25 mouse cellular contexts compared by ENCODE assay signal in the genomic region with DNA sequence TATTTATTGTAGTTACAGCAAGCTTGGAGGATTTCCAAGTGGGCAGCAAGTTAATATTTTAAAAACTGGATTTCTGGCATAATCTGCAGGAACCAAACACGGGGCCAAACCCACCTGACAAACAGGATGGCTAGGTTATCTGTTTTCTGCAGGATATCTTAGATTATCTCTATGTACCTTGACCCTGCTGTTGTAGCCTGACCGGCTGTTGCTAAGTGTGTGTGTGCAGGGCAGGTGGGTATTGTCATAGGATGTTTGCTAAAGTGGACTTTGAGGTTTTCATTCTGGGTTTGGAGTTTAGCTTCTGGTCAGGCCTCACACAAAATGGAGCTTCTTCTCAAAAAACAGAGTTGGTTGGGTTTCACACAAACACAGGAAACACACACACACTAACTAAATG.
"Had no signal": no experiment of that assay in that cellular context is flagged by ENCODE, and none has a peak within 500 bp of the region (broad histone marks: within the 10 kb centered on the region; RNA-seq: fewer than 3 reads in every experiment).

No protein-coding gene starts in this region.

- H3K9me3 ChIP-seq: limb, embryonic 13.5 days; lung, embryonic 15.5 days; megakaryocyte, embryonic 14.5 days; midbrain, embryonic 10.5 days; midbrain, embryonic 13.5 days had no signal

- H3K27me3 ChIP-seq: limb, embryonic 13.5 days; lung, embryonic 15.5 days; megakaryocyte, embryonic 14.5 days; midbrain, embryonic 13.5 days had no signal

- H3K9ac ChIP-seq: limb, embryonic 13.5 days; lung, embryonic 15.5 days; midbrain, embryonic 13.5 days had no signal

- H3K4me2 ChIP-seq: limb, embryonic 13.5 days; lung, embryonic 15.5 days; midbrain, embryonic 13.5 days had no signal

- DNase-seq: kidney, adult 18-20 months; kidney, adult 9 months; kidney, postnatal 25 days; layer of hippocampus, adult 9-11 months; left cerebral cortex, postnatal 4 days; lung, adult 18-20 months; lung, postnatal 10 days; lung, postnatal 36 days; right cerebral cortex, postnatal 14 days; right cerebral cortex, postnatal 4 days; thymus, adult 2 months; thymus, postnatal 14 days had no signal

- H3K4me3 ChIP-seq: layer of hippocampus, adult 2 months; left cerebral cortex, adult 2 months; limb, embryonic 13.5 days; lung, embryonic 15.5 days; megakaryocyte, embryonic 14.5 days; midbrain, embryonic 10.5 days; midbrain, embryonic 13.5 days; myocyte had no signal

- H3K36me3 ChIP-seq: limb, embryonic 13.5 days; lung, embryonic 15.5 days; midbrain, embryonic 10.5 days; midbrain, embryonic 13.5 days had no signal

- H3K27ac ChIP-seq: kidney, postnatal 0 days; layer of hippocampus, adult 2 months; left cerebral cortex, adult 2 months; limb, embryonic 13.5 days; lung, embryonic 15.5 days; midbrain, embryonic 10.5 days; midbrain, embryonic 13.5 days; stomach, postnatal 0 days had no signal

- ATAC-seq: hindbrain, embryonic 16.5 days; inflammation-experienced regulatory T-cells, adult 6 months; midbrain, embryonic 13.5 days; midbrain, embryonic 16.5 days had no signal

- H3K4me1 ChIP-seq: limb, embryonic 13.5 days; lung, embryonic 15.5 days; megakaryocyte, embryonic 14.5 days; midbrain, embryonic 10.5 days; midbrain, embryonic 13.5 days had no signal
